Mouse (Mus musculus) E14TG2a.4 (cell line): ENCODE measurements around the gene Ino80d.

Experiments
- CTCF ChIP-seq: conservative IDR thresholded peaks from 2 replicates; pipeline ENCODE4 v1.5.1; 2014; ENCODE audit warnings: low read length
- NANOG ChIP-seq: IDR thresholded peaks from 2 replicates; pipeline ENCODE4 v1.6.1; 2014; ENCODE audit warnings: borderline replicate concordance, low read length, mixed read lengths

GRCm38 (mm10) chr1:62976742-62977141 is 137.7 kb downstream of the Ino80d start:
- TF ChIP-seq NANOG, result no peak
- no peak for TF ChIP-seq CTCF
